Mouse (Mus musculus) embryonic facial prominence, embryonic 13.5 days (tissue): ENCODE measurements at regions not wholly inside any gene's neighbourhood (a gene's known extent, or its start where the extent isn't known, plus 50 kb on each side); places are given as distances from the start of the nearest gene placed in this dataset.

Experiments
- ATAC-seq: fragments of 200-750 bp; cut with Nextera tagmentation; 2 replicates; pipeline ENCODE4 v1.8.0; 2017; ENCODE audit warnings: low read depth; ENCODE audit not compliant: insufficient number of reproducible peaks, insufficient read depth, low FRiP score, low TSS enrichment
- H3K27ac ChIP-seq: fragments of 300-500 bp; sonication (generic); 2 replicates; pipeline ENCODE4 v1.5.1; 2015; ENCODE audit warnings: moderate library complexity, mild to moderate bottlenecking, inconsistent platforms
- H3K27me3 ChIP-seq: fragments of 300-500 bp; sonication (generic); 2 replicates; pipeline ENCODE4 v1.6.1; 2015; ENCODE audit warnings: mild to moderate bottlenecking, inconsistent platforms
- H3K36me3 ChIP-seq: fragments of 300-500 bp; sonication (generic); 2 replicates; pipeline ENCODE4 v1.6.1; 2015; ENCODE audit warnings: mild to moderate bottlenecking, inconsistent platforms
- H3K4me1 ChIP-seq: fragments of 300-500 bp; sonication (generic); 2 replicates; pipeline ENCODE4 v1.6.1; 2015; ENCODE audit warnings: inconsistent platforms
- H3K4me2 ChIP-seq: fragments of 300-500 bp; sonication (generic); 2 replicates; pipeline ENCODE4 v1.6.1; 2015; ENCODE audit warnings: moderate library complexity, mild to moderate bottlenecking, inconsistent platforms
- H3K4me3 ChIP-seq: fragments of 300-500 bp; sonication (generic); 2 replicates; pipeline ENCODE4 v1.5.1; 2015; ENCODE audit warnings: mild to moderate bottlenecking, inconsistent platforms
- H3K9ac ChIP-seq: fragments of 300-500 bp; sonication (generic); 2 replicates; pipeline ENCODE4 v1.6.1; 2015; ENCODE audit warnings: mild to moderate bottlenecking, inconsistent platforms
- H3K9me3 ChIP-seq: fragments of 300-500 bp; sonication (generic); 2 replicates; pipeline ENCODE4 v1.6.1; 2016; ENCODE audit warnings: inconsistent platforms
- WGBS: fragments of 180-500 bp; shearing (Covaris S2); methylation state at CpG from one replicate; pipeline ENCODE4 v1.1.7; 2015; ENCODE audit warnings: mixed read lengths; 5-methylcytosine and 5-hydroxymethylcytosine counted together

- no peak for ATAC-seq
- Histone ChIP-seq H3K9me3 (no peaks in the 10 kb centered on the region), H3K36me3 (no peaks in the 10 kb centered on the region), H3K4me1 (peaks cover 14% of the 10 kb centered on the region), H3K27ac (no peak overlapping the region), H3K9ac (no peak overlapping the region), H3K4me3 (no peak overlapping the region), H3K4me2 (no peak overlapping the region), H3K27me3 (no peaks in the 10 kb centered on the region)
- WGBS = 21% methylated on average over 9 of the region's 9 CpGs
Measured at GRCm38 (mm10) chr13:48316747-48317146, 55.7 kb downstream of the Id4 start.

- Histone ChIP-seq H3K27me3 (no peaks in the 10 kb centered on the region), H3K4me3 (no peak overlapping the region), H3K27ac (no peak overlapping the region), H3K9ac (no peak overlapping the region), H3K9me3 (no peaks in the 10 kb centered on the region), H3K4me1 (peaks cover 14% of the 10 kb centered on the region), H3K36me3 (no peaks in the 10 kb centered on the region), H3K4me2 (no peak overlapping the region)
- ATAC-seq = no peak
- 30% methylated on average over 7 of the region's 7 CpGs for WGBS
Measured at GRCm38 (mm10) chr13:48317457-48317856, 56.4 kb downstream of the Id4 start.

- H3K36me3 ChIP-seq = no peaks in the 10 kb centered on the region
- H3K9ac ChIP-seq = no peak overlapping the region
- no peak overlapping the region for H3K27ac ChIP-seq
- no peak overlapping the region for H3K4me2 ChIP-seq
- H3K27me3 ChIP-seq = no peaks in the 10 kb centered on the region
- no peak for ATAC-seq
- no peak overlapping the region for H3K4me3 ChIP-seq
- 78% methylated on average over 7 of the region's 7 CpGs for WGBS
- H3K9me3 ChIP-seq = no peaks in the 10 kb centered on the region
- H3K4me1 ChIP-seq = peaks cover 15% of the 10 kb centered on the region
Measured at GRCm38 (mm10) chr13:48319001-48319400, 58.0 kb downstream of the Id4 start.

- H3K9me3 ChIP-seq = no peaks in the 10 kb centered on the region
- H3K4me1 ChIP-seq = peaks cover 7% of the 10 kb centered on the region; the same call in 1 of the 2 replicates
- no peaks in the 10 kb centered on the region for H3K36me3 ChIP-seq
- no peak overlapping the region for H3K4me3 ChIP-seq
- no peak overlapping the region for H3K27ac ChIP-seq
- 7% methylated on average over 8 of the region's 8 CpGs for WGBS
- H3K9ac ChIP-seq = no peak overlapping the region
- H3K27me3 ChIP-seq = no peaks in the 10 kb centered on the region
- H3K4me2 ChIP-seq = 0 out of 2 replicates have a peak overlapping the region, but pooled peaks have one; percentile 14
- ATAC-seq = no peak
Measured at GRCm38 (mm10) chr13:48324290-48324718, 63.3 kb downstream of the Id4 start.

GRCm38 (mm10) chr13:48330619-48331018 is 69.6 kb downstream of the Id4 start:
- Histone ChIP-seq H3K36me3 (no peaks in the 10 kb centered on the region), H3K9ac (no peak overlapping the region), H3K9me3 (no peaks in the 10 kb centered on the region), H3K4me3 (no peak overlapping the region), H3K27me3 (no peaks in the 10 kb centered on the region), H3K4me2 (no peak overlapping the region), H3K4me1 (0 out of 2 replicates have a peak, but pooled peaks cover 3% of the 10 kb centered on the region), H3K27ac (no peak overlapping the region)
- 80% methylated on average over 11 of the region's 11 CpGs for WGBS
- ATAC-seq = no peak

GRCm38 (mm10) chr13:48336135-48336534 is 75.1 kb downstream of the Id4 start:
- Histone ChIP-seq H3K4me2 (no peak overlapping the region), H3K4me3 (no peak overlapping the region), H3K9me3 (no peaks in the 10 kb centered on the region), H3K4me1 (no peaks in the 10 kb centered on the region), H3K9ac (no peak overlapping the region), H3K27me3 (no peaks in the 10 kb centered on the region), H3K36me3 (no peaks in the 10 kb centered on the region), H3K27ac (no peak overlapping the region)
- ATAC-seq = no peak
- WGBS = 55% methylated on average over 13 of the region's 13 CpGs

- Histone ChIP-seq H3K4me2 (no peak overlapping the region), H3K9me3 (no peaks in the 10 kb centered on the region), H3K9ac (no peak overlapping the region), H3K4me1 (no peaks in the 10 kb centered on the region), H3K27me3 (no peaks in the 10 kb centered on the region), H3K4me3 (no peak overlapping the region), H3K36me3 (no peaks in the 10 kb centered on the region), H3K27ac (no peak overlapping the region)
- ATAC-seq = no peak
- 69% methylated on average over 11 of the region's 11 CpGs for WGBS
Measured at GRCm38 (mm10) chr13:48336602-48337001, 75.6 kb downstream of the Id4 start.

GRCm38 (mm10) chr13:48338561-48338960 is 77.5 kb downstream of the Id4 start:
- no peaks in the 10 kb centered on the region for H3K27me3 ChIP-seq
- H3K4me3 ChIP-seq = no peak overlapping the region
- no peaks in the 10 kb centered on the region for H3K9me3 ChIP-seq
- ATAC-seq = no peak
- no peak overlapping the region for H3K4me2 ChIP-seq
- no peak overlapping the region for H3K9ac ChIP-seq
- H3K27ac ChIP-seq = no peak overlapping the region
- H3K36me3 ChIP-seq = no peaks in the 10 kb centered on the region
- WGBS = 35% methylated on average over 6 of the region's 6 CpGs
- H3K4me1 ChIP-seq = no peaks in the 10 kb centered on the region

GRCm38 (mm10) chr13:48350124-48350523 is 89.1 kb downstream of the Id4 start:
- ATAC-seq = no peak
- no peaks in the 10 kb centered on the region for H3K9me3 ChIP-seq
- no peak overlapping the region for H3K9ac ChIP-seq
- H3K4me3 ChIP-seq = no peak overlapping the region
- H3K27ac ChIP-seq = no peak overlapping the region
- H3K4me1 ChIP-seq = 0 out of 2 replicates have a peak, but pooled peaks cover 3% of the 10 kb centered on the region
- no peaks in the 10 kb centered on the region for H3K27me3 ChIP-seq
- H3K4me2 ChIP-seq = no peak overlapping the region
- no peaks in the 10 kb centered on the region for H3K36me3 ChIP-seq
- WGBS = 89% methylated on average over 9 of the region's 9 CpGs

GRCm38 (mm10) chr13:48350955-48351354 is 89.9 kb downstream of the Id4 start:
- Histone ChIP-seq H3K36me3 (no peaks in the 10 kb centered on the region), H3K4me2 (no peak overlapping the region), H3K27me3 (no peaks in the 10 kb centered on the region), H3K4me3 (no peak overlapping the region), H3K4me1 (0 out of 2 replicates have a peak, but pooled peaks cover 3% of the 10 kb centered on the region), H3K9ac (no peak overlapping the region), H3K9me3 (no peaks in the 10 kb centered on the region), H3K27ac (no peak overlapping the region)
- ATAC-seq = no peak
- 54% methylated on average over 11 of the region's 11 CpGs for WGBS

GRCm38 (mm10) chr13:48357118-48357517 is 96.1 kb downstream of the Id4 start:
- WGBS = 89% methylated on average over 1 of the region's 1 CpGs
- H3K4me2 ChIP-seq = no peak overlapping the region
- no peaks in the 10 kb centered on the region for H3K9me3 ChIP-seq
- no peaks in the 10 kb centered on the region for H3K36me3 ChIP-seq
- H3K4me3 ChIP-seq = no peak overlapping the region
- no peak overlapping the region for H3K9ac ChIP-seq
- H3K4me1 ChIP-seq = no peaks in the 10 kb centered on the region
- no peak for ATAC-seq
- no peaks in the 10 kb centered on the region for H3K27me3 ChIP-seq
- H3K27ac ChIP-seq = no peak overlapping the region

- Histone ChIP-seq H3K27me3 (no peaks in the 10 kb centered on the region), H3K4me2 (no peak overlapping the region), H3K9me3 (no peaks in the 10 kb centered on the region), H3K27ac (no peak overlapping the region), H3K4me3 (no peak overlapping the region), H3K4me1 (no peaks in the 10 kb centered on the region), H3K9ac (no peak overlapping the region), H3K36me3 (no peaks in the 10 kb centered on the region)
- no peak for ATAC-seq
- WGBS = 91% methylated on average over 7 of the region's 7 CpGs
Measured at GRCm38 (mm10) chr13:48357640-48358039, 96.6 kb downstream of the Id4 start.

- Histone ChIP-seq H3K27me3 (no peaks in the 10 kb centered on the region), H3K4me1 (no peaks in the 10 kb centered on the region), H3K4me3 (no peak overlapping the region), H3K27ac (no peak overlapping the region), H3K9me3 (no peaks in the 10 kb centered on the region), H3K36me3 (no peaks in the 10 kb centered on the region), H3K9ac (no peak overlapping the region), H3K4me2 (no peak overlapping the region)
- WGBS = 62% methylated on average over 9 of the region's 9 CpGs
- ATAC-seq = no peak
Measured at GRCm38 (mm10) chr13:48371060-48371459, 110.0 kb downstream of the Id4 start.
